Mouse (Mus musculus) liver, adult 2 months (tissue): ENCODE results near the gene Als2. TPM values are rescaled to one million over a fixed set of nuclear protein-coding genes. Genes with fewer than 3 reads are reported as not detected.

Experiments
- DNase-seq: peaks from one replicate; pipeline ENCODE4 v3.0.0-alpha.2; 2011; ENCODE audit warnings: low read depth, low spot score; ENCODE audit errors: extremely low read depth
- H3K27ac ChIP-seq: fragments of 200-500 bp; replicated peaks from 2 replicates; pipeline ENCODE4 v1.5.1; 2012; ENCODE audit warnings: low read depth, mild to moderate bottlenecking, control low read depth, inconsistent platforms, low read length; ENCODE audit not compliant: insufficient read depth
- H3K27me3 ChIP-seq: fragments of 200-500 bp; 2 replicates; pipeline ENCODE4 v1.6.1; 2012; ENCODE audit warnings: mild to moderate bottlenecking, moderate library complexity, low read length, inconsistent platforms; ENCODE audit not compliant: control insufficient read depth, insufficient read depth
- H3K36me3 ChIP-seq: fragments of 200-500 bp; 2 replicates; pipeline ENCODE4 v1.6.1; 2012; ENCODE audit warnings: low read length, inconsistent platforms; ENCODE audit not compliant: control insufficient read depth, insufficient read depth
- H3K4me1 ChIP-seq: fragments of 200-500 bp; 2 replicates; pipeline ENCODE4 v1.6.1; 2011; ENCODE audit warnings: low read length; ENCODE audit not compliant: control insufficient read depth, insufficient read depth
- H3K4me3 ChIP-seq: fragments of 200-500 bp; 2 replicates; pipeline ENCODE4 v1.5.1; 2011; ENCODE audit warnings: low read depth, mild to moderate bottlenecking, control low read depth, low read length, moderate library complexity; ENCODE audit not compliant: insufficient read depth
- H3K79me2 ChIP-seq: fragments of 200-500 bp; 2 replicates; pipeline ENCODE4 v1.6.1; 2012; ENCODE audit warnings: inconsistent platforms, mild to moderate bottlenecking, low read length, moderate library complexity; ENCODE audit not compliant: control insufficient read depth, insufficient read depth
- H3K9ac ChIP-seq: fragments of 200-500 bp; 2 replicates; pipeline ENCODE4 v1.6.1; 2012; ENCODE audit warnings: low read depth, mild to moderate bottlenecking, control low read depth, inconsistent platforms, low read length
- CTCF ChIP-seq: fragments of 200-500 bp; IDR thresholded peaks from 2 replicates; pipeline ENCODE4 v1.5.1; 2011; ENCODE audit warnings: low read depth, low read length, control low read depth
- POLR2A ChIP-seq: fragments of 200-500 bp; IDR thresholded peaks from 2 replicates; pipeline ENCODE4 v1.6.1; 2011; ENCODE audit warnings: low read length, control low read depth; ENCODE audit not compliant: insufficient read depth; ENCODE audit errors: extremely low read depth
- WGBS: fragments of 180-500 bp; shearing (Covaris S2); methylation state at CpG from one replicate; pipeline ENCODE4 v1.1.7; 2018; 5-methylcytosine and 5-hydroxymethylcytosine counted together
- polyA plus RNA-seq: library from polyadenylated mRNA; depleted of rRNA; stranded (reverse); fragments of >200 nt; gene quantifications from 2 replicates; pipeline ENCODE4 v1.2.3, GENCODE M21; 2012
- total RNA-seq: library from RNA; depleted of rRNA; stranded (reverse); fragments of >200 nt; gene quantifications from 2 replicates; pipeline ENCODE4 v1.2.3, GENCODE M21; 2014

The Als2 gene
- total and polyA plus RNA-seq, 2 experiments = 20.2 to 34.2 TPM

DNA sequence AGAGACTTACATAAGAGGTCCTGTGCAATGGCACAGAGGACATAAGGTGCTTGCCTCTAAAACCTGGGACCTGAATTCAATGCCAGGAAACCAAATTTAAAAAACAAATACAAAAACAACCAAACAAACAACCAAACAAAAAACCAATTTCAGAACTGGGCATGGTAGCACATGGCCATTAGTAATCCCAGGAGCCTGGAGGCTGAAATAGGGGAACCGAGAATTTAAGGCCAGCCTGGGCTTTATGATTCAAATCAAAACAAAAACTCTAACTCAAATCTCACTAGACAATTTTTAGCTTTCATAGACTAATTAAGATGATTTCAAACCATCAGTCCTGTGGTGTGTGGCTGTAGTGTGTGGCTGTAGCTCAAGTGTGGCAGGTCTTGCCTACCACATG, 32.5 kb downstream of the Als2 start:
- WGBS = 97% methylated on average over 1 of the region's 1 CpGs
- no peak for DNase-seq
- H3K4me1 ChIP-seq = peaks cover 42% of the 10 kb centered on the region

DNA sequence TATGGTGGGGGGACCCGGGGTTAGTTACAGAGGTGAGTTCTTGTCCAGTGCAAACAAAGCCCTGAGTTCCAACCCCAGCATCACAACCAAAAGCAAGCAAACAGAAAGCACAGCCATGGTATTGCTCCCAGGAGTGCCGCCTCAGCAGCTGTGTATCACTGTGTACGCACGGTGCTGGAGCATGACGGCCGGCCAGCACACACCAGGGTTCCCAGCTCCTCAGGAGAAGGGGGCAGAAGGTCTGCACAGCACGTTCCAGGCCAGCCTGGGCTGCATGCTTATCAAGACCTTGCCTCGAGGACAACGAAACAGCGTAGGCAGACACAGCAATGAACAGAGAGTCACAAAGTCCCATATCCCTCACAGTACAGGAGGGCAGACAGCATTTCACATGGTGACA, 34.7 kb downstream of the Als2 start:
- Histone ChIP-seq H3K9ac (peak overlapping the region; percentile 5; the same call in 1 of the 2 replicates), H3K27ac (peak overlapping the region; percentile 60), H3K27me3 (no peaks in the 10 kb centered on the region), H3K4me1 (peaks cover 26% of the 10 kb centered on the region), H3K36me3 (peaks cover 50% of the 10 kb centered on the region), H3K79me2 (no peaks in the 10 kb centered on the region), H3K4me3 (no peak overlapping the region)
- 24% methylated on average over 10 of the region's 10 CpGs for WGBS
- TF ChIP-seq CTCF = no peak
- no peak for TF ChIP-seq POLR2A
- DNase-seq = peak; percentile 76

More for the DNA sequence above, 32.5 kb downstream of the Als2 start:
- Histone ChIP-seq H3K79me2 (no peaks in the 10 kb centered on the region), H3K27ac (no peak overlapping the region; the same call in 1 of the 2 replicates), H3K36me3 (peaks cover 41% of the 10 kb centered on the region), H3K27me3 (no peaks in the 10 kb centered on the region), H3K9ac (no peak overlapping the region), H3K4me3 (no peak overlapping the region)
- no peak for TF ChIP-seq POLR2A
- TF ChIP-seq CTCF = no peak

DNA sequence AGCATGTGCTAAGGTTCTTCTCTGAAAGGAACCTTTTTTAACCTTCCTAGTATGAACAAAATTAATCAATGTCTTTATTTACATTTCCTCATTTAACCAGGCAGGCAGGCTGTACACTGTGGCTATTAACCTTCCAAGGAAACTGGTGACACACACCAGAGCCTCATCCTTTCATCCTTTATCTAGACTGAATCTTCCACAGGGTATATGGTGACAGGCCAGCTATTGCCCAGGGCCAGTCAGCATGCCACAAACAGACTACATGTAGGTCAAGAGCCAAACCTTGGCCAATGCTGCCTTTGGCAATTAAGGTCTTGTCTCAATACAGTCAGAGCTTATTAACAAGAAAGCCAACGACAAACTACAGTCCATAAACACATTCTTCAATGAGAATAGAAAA, 35.5 kb downstream of the Als2 start:
- H3K79me2 ChIP-seq = no peaks in the 10 kb centered on the region
- WGBS = 14% methylated on average over 1 of the region's 1 CpGs
- no peak overlapping the region for H3K4me3 ChIP-seq
- H3K4me1 ChIP-seq = peaks cover 26% of the 10 kb centered on the region
- DNase-seq = peak; percentile 77
- H3K9ac ChIP-seq = no peak overlapping the region
- H3K27me3 ChIP-seq = no peaks in the 10 kb centered on the region
- peak overlapping the region; percentile 62 for H3K27ac ChIP-seq
- TF ChIP-seq POLR2A (no peak), CTCF (no peak)
- H3K36me3 ChIP-seq = peaks cover 51% of the 10 kb centered on the region

DNA sequence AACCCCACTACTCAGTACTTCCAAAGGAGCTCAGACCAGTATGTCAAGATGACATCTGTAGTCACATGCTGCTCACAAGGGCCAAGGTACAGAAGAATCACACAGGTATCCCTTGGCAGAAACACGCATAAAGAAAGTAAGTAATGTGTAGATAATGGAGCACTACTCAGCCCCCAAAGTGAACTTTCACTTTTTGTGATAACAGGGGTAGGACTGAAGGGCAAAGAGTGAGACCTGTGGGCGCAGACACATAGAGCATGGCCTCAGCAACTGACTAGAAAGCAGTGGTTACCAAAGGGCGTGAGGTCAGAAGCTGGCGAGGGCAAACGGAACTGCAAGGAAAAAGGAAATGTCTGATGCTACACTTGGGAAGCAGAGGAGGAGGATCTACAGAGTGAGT, 36.1 kb downstream of the Als2 start:
- WGBS = 24% methylated on average over 5 of the region's 5 CpGs
- peak; percentile 65 for DNase-seq
- H3K27ac ChIP-seq = peak overlapping the region; percentile 50
- H3K9ac ChIP-seq = no peak overlapping the region
- H3K27me3 ChIP-seq = no peaks in the 10 kb centered on the region
- H3K4me1 ChIP-seq = peaks cover 26% of the 10 kb centered on the region
- H3K79me2 ChIP-seq = no peaks in the 10 kb centered on the region
- TF ChIP-seq POLR2A (no peak), CTCF (no peak)
- no peak overlapping the region for H3K4me3 ChIP-seq
- peaks cover 57% of the 10 kb centered on the region for H3K36me3 ChIP-seq

DNA sequence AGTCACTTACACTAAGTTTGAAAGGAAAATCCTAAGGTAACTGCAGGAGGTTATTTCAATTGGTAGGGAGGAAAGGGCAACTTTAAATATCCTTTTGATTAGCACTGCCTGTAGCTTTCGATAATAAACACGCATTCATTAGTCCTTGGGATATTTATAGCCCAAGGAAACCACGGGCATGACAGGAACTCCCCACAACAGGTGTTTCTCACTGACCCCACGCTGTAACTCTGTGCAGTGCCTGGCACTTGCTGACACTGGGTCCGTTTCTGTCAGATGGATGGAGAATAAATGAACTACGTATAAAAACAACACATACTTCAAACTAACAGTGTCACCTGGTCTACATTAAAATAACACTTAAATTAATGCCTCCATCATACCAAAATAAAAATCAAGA, 42.1 kb downstream of the Als2 start:
- WGBS = 74% methylated on average over 6 of the region's 6 CpGs
- no peaks in the 10 kb centered on the region for H3K27me3 ChIP-seq
- no peaks in the 10 kb centered on the region; the same call in 1 of the 2 replicates for H3K79me2 ChIP-seq
- H3K9ac ChIP-seq = no peak overlapping the region
- no peak for DNase-seq
- peaks cover 81% of the 10 kb centered on the region for H3K36me3 ChIP-seq
- TF ChIP-seq CTCF (no peak), POLR2A (no peak)
- no peak overlapping the region for H3K27ac ChIP-seq
- no peaks in the 10 kb centered on the region for H3K4me1 ChIP-seq
- no peak overlapping the region for H3K4me3 ChIP-seq

DNA sequence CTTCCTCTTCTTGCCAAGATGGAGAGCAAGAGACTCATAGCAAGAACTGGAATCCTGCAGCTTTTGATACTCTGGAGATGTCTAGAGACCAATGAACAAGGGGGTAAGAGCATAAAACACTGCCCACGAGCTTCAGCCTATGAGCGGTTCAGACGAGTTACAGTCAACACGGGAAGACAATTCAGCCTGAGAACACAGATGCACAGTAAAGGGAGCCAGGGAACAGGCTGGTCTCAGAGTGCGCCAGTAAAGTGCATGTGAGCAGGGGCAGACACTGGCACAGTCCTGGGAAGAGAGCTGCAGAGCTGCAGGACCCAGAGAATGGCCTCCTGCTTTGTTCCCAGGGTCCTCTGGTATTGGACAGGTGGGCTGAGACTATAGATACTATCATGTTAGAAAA, 49.2 kb downstream of the Als2 start:
- Histone ChIP-seq H3K36me3 (peaks cover 74% of the 10 kb centered on the region), H3K4me1 (no peaks in the 10 kb centered on the region), H3K4me3 (no peak overlapping the region), H3K27me3 (no peaks in the 10 kb centered on the region), H3K79me2 (no peaks in the 10 kb centered on the region), H3K9ac (no peak overlapping the region), H3K27ac (no peak overlapping the region)
- 96% methylated on average over 5 of the region's 5 CpGs for WGBS
- no peak for TF ChIP-seq CTCF
- no peak for TF ChIP-seq POLR2A
- no peak for DNase-seq
